Mouse (Mus musculus): Measurements from ENCODE around the gene Dda1.
"Not testable (repeated sequence)": the region's sequence is repeated elsewhere in the genome, so short reads cannot be mapped to it uniquely, and the experiment has no call there.

Gene Dda1

DNA sequence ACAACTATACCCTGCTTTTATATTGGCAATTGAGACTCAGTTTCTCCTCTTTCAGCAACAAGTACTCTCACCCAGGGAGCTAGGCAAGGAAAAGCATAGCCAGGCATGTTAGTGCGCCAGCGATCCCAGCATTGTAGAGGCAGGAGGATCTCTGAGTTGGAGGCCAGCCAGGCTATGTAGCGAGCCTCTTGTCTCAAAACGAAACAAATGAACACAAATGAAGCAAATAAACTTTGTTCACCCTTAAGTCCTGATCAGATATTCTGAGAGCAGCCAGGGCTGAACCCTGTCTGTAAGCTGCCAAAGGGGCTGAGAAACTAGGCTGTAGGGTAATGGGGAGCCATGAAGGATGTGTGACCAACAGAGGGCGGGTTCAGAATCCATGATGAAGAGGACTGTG lies 26.8 kb downstream of the Dda1 start:
- DNase-seq (ENCODE audit: low read depth, low spot score), result no peak

DNA sequence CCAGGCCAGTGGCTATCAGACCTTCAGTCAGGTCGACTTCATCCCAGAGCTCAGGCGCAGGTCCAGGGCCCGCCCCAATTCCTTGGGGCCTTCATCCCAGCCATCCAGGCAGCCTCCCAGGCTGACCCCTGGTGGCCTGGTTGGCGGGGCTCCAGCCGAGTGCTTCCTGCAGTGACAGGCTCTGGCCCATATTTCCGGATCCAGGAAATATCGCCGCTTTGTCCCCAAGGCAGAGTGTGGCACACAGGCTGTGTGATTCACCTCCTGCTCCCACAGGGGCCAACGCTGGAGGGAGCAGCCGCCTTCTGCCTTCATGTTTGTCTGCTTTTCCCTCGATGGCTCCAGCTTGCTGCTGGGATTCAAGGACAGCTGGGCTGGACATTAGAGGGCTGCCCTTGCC lies 27.5 kb downstream of the Dda1 start:
- DNase-seq (ENCODE audit: low read depth, low spot score), result no peak

DNA sequence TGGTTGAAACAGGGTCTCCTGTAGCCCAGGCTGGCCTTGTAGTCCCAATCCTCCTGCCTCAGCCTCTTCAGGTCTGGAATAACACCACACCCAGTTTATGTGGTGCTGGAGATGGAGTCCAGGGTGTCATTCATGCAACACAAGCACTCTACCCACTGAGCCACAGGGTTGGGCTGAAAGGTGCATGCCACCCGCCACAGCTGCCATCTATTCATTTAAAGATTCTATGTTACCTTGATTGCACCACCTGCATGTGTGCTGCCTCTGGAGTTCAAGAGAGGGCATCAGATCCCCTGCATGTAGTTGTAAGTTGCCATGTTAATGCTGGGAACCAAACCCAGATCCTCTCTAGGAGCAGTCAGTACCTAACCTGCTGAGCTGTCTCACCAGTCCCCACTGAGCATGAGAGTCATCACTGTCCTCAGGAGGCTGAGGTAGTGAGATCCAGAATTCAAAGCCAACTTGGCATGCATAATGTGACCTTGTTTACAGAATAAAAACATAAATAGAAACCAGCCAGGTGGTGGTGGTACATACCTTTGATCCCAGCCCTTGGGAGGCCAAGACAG lies 28.2 kb downstream of the Dda1 start:
- no peak for DNase-seq (ENCODE audit: low read depth, low spot score)

DNA sequence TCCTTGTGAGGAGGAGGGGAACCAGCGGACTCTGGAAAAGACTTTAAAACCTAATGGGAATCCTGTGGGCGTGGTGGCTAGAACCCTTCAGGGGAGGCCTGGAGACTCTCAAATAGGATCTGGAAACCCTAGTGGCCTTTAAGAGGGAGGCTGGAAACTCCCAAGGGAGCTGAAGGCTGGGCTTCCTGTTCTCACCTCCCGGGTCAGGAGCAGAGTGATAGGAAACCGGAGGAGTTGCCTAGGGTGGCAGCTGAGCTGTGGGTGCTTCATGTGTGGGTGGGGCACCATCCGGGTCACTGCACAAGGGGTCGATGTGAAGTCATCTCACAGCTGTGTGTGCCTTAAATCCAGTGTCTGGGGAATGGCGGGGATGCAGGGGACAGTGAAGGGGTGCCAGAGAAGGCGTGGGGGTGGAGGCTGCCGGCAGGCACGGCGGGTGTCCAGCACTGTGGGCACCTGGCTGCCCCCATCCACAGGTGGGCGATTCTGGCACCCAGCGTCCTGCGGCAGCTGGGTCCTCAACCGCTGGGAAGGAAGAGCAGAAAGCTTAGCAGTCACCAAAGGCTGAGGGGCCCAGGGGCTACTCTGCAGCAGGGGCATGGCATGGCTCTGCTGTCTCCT lies 29.0 kb downstream of the Dda1 start:
- no peak for DNase-seq (ENCODE audit: low read depth, low spot score)

DNA sequence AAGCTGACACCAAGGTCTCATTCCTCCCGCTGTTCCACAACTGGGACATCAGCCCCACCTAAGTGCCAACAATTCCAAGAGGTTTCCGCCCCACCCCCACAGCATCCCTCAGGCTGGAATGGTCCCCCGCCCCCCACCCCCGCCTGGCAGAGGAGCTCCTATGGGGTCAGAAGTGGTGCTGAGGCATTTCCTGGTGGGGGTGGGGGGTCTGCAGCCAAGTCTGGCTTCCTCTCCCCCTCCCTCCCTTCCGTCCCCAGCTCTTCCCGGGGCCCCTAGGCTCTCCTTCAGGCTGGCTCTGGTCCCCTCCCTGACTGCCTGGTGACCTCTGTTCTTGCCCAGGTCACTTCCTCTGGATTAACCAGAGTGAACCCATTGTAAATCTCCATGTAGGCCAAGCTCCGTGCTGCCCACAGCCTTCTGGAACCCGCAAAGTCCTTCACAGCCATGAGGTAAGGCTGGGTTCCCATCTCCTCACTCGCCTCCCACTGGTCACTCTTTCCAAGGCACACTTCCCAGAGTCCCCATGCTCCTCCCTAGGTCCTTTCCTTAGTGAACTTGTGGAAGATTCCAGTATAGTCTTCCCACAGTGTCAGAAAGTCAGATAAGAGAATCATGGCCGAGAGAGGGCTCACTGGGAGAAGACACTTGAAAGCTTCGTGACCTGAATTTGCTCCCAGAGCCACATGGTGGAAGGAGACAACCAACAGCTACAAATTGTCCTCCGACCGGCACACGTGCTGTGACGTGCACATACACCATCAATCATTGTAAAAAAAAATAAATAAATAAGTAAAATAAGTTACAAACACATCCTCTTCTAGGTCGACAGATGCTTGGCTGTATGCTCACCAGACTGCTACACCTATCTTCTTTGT lies 30.1 kb downstream of the Dda1 start:
- no peak for DNase-seq (ENCODE audit: low read depth, low spot score)

DNA sequence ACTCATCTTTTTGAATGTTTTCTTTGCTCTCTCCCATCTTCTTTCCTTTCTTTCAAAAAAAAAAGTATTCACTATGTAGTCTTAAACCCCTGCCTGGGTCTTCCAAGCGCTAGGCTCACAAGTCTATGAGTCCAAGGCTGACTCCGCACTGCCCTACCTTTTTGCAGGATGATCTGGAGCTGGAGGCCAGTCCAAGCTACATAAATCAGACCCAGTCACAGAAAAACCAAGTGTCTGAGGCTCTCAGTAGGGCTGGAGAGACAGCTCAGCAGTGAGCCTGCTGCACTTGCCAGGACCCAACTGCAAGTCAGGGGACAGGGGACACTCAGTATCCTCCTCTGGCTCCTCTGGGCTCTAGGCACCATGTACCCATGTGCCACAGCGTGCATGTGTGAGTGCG lies 35.4 kb downstream of the Dda1 start:
- no peak for DNase-seq (ENCODE audit: low read depth, low spot score)

DNA sequence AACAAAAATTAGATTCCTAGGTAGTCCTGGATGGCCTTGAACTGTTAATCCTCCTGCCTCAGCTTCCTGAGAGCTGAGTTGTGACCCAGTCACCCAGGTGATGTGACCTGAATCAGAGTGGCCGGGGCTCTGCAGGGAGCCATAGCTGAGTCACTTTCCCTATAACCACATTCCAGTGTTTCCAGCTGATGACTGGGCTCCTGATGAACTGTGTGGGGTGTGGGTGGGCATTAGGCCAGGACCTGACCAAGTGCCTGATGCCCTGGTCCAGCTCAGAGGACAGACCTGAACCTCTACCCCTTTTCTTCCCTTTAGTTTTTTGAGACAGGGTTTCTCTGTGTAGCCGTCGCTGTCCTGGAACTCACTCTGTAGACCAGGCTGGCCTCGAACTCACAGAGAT lies 36.3 kb downstream of the Dda1 start:
- DNase-seq (ENCODE audit: low read depth, low spot score), result no peak

DNA sequence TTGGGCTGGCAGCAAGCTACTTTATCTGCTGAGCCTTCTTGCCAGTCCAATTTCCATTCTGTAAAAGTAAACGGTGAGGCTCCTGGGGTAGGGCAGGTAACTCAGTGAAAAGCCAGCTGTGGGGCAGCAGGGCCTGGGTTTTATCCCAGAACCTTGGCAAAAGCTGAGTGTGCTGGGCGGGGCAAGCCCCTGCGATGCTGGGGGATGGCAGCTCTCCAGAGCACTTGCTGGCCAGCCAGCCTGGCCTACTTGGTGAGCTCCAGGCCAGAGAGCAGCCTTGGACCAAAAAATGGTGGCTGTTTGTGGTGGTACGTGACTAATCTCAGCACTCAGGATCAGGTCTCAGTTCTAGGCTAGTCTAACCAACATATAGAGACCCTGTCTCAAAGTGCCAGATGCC lies 37.0 kb downstream of the Dda1 start:
- DNase-seq (ENCODE audit: low read depth, low spot score), result no peak

DNA sequence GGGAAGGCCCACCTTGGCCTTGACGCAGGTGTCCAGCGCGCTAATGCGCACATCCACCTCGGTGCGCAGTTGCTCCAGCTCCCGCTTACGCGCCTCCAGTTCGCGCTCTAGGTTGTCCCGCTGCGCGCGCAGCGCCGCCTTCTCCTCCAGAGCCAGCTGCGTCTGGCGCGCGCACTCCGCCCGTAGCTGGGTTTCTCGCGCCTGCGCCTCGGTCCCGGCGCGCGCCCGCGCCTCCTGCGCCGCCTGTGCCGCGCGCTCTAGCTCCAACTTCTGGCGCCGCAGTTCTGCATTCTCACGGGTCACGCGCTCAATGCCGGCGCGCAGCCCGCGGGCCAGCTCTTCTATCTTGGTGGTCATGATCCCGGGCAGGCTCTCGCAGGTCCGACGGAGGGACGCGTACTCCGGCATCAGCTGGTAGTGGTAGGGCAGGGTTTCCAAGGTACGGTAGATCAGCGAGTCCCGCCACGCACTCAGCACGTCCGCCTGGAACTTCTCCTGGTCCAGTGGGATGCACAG lies 38.6 kb downstream of the Dda1 start:
- peak; percentile 45 for DNase-seq (ENCODE audit: low read depth, low spot score)

DNA sequence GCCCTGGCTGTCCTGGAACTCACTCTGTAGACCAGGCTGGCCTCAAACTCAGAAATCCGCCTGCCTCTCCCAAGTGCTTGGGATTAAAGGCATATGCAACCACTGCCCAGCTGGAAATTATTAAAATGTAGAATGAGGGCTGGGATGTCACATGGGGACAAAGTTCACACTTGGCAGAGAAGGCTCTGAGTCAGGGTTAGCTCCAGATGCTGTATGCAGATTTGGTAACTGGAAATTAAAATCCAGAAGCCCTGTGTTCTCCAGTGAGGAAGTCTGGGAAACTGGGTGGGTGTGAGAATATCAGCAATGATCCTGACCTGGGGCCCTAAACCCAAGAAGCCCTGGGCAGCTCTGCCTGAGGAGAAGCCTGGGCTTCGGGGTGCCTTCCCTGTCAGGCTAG lies 40.3 kb downstream of the Dda1 start:
- no peak for DNase-seq (ENCODE audit: low read depth, low spot score)

DNA sequence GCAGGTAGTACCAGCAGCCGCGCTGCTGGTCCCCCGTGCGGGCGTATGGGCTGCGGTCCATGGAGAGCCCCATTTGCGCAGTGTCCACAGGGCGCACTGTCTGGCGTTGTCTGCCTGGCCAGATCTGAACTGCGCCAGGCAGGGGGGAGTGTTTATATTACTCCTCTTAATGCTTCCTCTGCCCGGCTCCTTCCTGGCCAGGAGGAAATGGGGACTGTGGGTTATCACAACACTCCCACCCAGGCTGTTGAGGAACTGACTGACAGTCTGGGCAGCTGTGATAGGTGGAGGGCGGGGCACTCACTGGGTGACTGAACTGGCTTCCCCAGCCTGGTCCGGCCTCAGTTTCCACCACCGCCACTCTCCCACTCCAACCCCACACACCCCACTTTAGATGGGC lies 42.6 kb downstream of the Dda1 start, which contains the start of gene Plvap:
Gene Plvap, minus strand, starts transcription at position 109 of the 400 bp plus-strand sequence.
- DNase-seq (ENCODE audit: low read depth, low spot score), result no peak

DNA sequence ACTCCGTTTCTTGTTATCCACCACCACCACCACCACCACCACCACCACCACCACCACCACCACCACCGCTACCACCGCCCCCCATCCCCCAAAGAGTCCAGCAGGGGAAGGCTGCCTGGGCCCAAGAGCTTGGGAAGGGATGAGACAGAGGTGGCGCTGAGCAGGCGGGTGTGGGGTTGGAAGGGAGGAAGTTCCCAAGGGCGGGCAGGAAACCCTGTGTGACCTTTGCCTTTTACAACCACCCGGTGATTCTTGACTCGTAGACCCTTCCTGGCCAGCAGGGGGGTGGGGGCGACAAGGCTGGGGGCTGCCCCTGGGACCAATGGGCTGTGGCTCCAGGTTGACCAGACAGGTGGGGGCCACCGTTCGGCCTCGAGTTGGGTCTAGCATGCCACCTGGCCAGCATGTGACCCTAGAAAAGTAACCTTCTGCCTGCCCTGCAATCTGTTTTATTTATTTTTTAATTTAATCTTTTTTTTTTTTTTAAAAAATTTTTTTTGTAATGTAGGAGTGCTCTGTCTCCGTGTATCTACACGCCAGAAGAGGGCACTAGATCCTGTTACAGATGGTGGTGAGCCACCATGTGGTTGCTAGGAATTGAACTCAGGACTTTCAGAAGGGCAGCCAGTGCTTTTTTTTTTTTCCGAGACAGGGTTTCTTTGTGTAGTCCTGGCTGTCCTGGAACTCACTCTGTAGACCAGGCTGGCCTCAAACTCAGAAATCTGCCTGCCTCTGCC lies 44.2 kb downstream of the Dda1 start:
- no peak for DNase-seq (ENCODE audit: low read depth, low spot score)

DNA sequence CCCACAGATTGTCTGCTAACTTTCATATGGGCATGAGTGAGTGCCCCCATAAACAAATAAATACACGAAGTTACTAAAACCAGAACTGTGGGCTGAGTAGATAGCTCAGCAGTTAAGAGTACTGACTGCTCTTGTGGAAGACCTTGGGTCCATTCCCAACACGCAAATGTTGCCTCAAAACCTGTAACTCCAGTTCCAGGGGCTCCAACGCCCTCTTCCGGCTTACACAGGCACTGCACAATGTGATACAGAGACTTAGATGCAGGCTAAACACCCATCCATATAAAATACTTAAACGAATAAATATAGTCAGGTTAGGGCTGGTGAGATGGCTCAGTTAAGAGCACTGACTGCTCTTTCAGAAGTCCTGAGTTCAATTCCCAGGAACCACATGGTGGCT lies 46.0 kb downstream of the Dda1 start:
- no peak for DNase-seq (ENCODE audit: low read depth, low spot score)

DNA sequence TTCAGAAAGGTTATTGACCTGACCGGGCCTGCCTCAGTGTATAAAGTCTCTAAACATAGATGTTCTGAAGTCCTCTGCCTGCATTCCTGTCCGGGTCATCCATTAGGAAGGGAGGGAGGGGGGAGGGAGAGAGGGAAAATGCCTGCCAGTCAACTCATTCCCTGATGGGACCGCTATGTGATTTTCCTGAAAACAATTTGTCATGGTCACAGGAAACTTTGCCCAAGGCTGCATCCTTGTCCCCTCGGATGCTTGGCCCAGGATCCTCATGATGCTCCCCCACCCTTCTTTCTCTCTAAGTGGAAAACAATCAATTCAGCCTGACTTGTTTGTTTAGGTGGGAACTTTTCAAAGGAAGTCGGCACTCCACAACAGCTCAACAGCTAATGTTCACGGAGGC lies 47.8 kb downstream of the Dda1 start:
- DNase-seq (ENCODE audit: low read depth, low spot score), result no peak

DNA sequence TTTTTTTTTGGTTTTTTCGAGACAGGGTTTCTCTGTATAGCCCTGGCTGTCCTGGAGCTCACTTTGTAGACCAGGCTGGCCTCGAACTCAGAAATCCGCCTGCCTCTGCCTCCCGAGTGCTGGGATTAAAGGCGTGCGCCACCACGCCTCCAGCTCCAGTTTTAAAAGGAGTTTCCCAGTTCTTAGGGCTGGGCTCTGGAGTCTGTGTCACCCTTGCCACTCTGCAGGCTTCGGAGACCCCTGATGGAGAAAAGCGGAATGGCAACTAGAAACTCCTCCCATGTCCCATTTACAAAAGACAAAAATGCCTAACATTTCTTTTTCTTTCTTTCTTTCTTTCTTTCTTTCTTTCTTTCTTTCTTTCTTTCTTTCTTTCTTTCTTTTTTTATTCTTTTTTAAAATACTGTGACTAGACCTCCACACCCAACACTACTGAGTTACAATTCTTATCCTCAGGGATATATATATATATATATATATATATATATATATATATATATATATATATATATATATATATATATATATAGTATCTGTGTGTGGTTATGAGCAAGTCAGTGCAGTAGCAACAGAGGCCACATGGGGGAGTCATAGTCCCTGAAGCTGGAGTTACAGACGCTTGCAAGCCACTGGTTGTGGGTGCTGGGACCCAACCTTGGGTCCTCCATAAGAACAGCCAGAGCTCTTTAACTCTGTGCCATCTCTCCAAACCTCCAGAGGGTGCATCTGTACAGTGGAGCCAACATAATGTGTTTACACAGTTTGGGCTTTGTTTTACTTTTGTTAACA lies 50.2 kb downstream of the Dda1 start:
- DNase-seq (ENCODE audit: low read depth, low spot score), result not testable (repeated sequence)

DNA sequence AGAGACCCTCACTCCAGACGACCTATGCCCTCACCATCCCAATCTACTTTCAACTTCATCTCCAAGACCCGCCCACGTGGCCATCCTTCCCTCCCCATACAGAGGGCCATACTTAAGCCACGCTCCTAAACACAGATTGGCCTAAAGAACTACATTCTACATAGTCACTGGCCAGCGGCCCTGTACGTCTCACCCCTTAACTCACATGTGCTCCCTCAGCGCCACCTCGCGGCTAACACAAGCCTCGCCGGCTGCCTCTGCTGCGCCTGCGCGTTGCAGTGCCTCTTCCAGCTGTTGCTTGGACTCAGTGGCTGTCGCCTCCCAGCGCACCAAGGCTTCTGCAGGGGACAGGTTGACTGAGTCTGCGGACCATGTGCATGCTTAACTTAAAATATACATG lies 52.6 kb downstream of the Dda1 start:
- DNase-seq (ENCODE audit: low read depth, low spot score), result peak; percentile 72

DNA sequence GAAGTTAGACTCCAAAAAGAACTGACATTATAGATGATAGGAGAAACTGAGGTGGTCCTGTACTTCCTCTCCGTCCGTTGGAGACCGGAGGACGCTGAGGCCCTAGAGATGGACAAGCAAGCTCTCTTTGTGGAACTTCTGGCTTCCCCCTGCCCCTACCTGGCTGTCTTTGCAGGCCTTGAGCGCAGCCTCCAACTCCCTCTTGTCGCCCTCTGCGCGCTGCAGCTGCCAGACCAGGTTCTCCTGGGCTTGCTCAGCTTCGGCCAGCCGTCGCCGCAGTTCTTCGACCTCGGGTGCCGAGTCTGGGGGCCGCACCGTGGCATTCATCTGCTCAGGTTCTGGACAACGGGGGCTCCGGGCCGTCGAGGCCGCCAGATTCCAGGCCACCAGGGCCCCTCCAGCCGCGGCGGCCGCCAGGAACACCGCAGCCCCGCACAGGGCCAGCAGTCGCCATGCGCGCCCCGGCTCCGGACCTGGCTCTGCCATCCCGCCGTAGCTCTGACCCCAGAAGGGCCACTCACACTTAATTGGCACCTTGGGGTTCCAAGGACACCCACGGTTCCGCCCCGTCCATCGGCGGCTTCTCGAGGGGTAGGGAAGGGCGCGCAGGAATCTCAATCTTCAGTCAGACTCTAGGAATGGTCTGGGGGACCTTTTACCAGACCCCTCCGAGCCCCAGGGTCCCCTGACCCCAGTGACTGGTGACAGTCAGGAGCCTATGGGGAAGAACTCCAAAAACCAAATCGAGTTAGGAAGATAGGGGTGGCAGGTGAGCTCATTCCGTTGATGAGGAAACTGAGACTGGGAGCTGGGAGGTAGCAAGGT lies 56.4 kb downstream of the Dda1 start, which contains the start of gene Ccdc194:
Gene Ccdc194, minus strand, starts transcription at position 486 of the 825 bp plus-strand sequence.
- DNase-seq (ENCODE audit: low read depth, low spot score), result no peak
